Mouse (Mus musculus) mouse trophoblast stem cell (cell line): Measurements from ENCODE around the gene Gm10972.
"Not testable (repeated sequence)": the region's sequence is repeated elsewhere in the genome, so short reads cannot be mapped to it uniquely, and the experiment has no call there.

ENCODE experiments used
- in situ Hi-C, 2 experiments: fragments of 300-500 bp; cut with MseI, MboI; formaldehyde crosslinking; loops; 2 replicates in 1 of 2; 3 replicates in 1 of 2; pipeline ENCODE4 v1.15.1; 2025

The Gm10972 gene

DNA sequence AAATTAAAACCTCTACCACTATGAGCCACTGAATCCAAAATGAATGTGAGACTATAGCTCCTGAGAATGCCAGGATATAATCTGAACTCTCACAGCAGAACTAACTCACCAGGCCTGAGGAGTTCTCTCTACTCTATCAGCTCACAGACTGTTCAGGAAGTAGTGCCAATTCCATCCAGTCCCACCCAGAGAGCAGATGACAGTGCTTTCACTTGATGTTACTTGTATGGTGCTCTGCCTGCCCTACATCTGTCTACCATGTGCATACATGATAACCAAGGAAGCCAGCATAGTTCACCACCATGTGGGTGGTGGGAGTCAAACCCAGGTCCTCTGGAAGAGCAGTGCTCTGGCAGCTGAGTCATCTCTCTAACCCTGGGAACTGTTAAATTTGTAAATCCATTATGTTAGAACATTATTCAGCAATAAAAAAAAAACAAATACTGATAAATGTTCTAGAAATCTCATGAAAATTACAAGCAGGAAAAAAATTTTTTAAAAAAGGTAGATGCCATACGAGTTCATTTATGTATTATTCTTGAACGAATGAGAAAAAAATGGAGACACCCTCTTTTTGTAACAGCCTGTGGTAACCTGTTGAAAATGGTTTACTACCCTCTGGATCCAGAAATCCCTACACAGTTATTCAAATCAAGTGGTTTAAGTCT lies at the start of gene Gm10972:
Gm10972 (plus strand) TSS at position 618 of the 668 bp plus-strand sequence.
- in situ Hi-C loops, result not testable (repeated sequence)

DNA sequence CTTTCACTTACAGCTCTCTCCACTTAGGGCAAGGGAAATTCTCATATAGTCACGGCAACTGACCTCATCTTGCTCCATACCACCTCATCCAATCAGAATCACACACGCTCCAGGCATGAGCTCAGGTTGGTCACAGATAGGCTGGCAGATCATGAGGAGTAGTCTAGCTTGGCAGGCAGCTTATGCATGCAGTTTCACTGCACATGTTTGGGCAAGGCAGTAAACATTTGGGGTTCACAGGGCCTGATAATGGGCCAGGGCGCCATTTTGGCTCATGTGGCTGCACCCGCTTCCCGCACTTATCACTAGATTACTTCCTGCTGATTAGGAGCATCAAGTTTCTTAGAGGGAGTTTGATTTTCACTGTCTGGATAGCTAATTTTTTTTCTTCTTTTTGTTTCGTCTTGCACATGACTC lies 47.0 kb upstream of the Gm10972 start:
- in situ Hi-C loops, result no loop called here

- in situ Hi-C loops, result no loop called here
These were observed 45.6 kb upstream of the Gm10972 start for GRCm38 (mm10) chr3:94597224-94597779.

DNA sequence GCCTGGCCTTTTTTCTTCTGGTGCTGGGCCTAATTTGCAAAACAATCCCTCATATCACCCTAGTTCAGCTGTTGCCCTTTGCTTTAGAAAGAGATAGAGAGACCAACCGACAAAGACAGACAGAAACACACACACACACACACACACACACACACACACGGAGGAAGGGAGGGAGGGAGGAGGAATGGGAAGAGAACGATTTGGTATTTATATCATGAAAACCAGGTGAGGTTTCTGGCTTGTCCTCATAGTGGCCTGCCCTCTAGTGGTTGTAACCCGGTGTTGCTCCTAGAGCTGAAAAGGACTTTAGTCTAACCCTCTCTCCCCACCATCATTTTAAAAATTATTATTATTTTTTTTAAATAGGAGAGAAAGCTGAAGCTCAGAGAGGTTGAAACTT lies 41.0 kb upstream of the Gm10972 start:
- in situ Hi-C loops, result loop anchor here in 1 of 2 experiments (10.0 kb wide), 1 partner anchor 67 kb away; no protein-coding TSS in a partner anchor

DNA sequence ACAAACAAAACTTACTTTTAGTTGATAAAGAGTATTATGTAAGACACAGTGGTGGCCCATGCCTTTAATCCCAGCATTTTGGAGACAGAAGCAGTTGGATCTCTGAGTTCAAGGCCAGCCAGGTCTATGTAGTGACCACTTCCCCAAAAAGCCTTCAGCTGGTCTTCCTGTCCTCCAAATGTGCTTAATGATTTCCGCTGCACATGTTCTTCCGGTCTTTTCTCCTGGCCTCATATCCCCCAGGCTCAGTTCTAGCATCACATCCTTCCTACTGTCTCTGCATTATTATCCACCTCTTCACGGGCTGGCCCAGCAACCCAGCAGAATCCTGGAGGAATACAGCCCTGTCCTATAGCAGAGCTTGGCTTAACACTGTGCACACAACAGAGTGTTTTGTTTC lies 33.3 kb upstream of the Gm10972 start:
- in situ Hi-C loops, result loop anchor here in 1 of 2 experiments (10.0 kb wide), 1 partner anchor 75 kb away; no protein-coding TSS in a partner anchor

- in situ Hi-C loops, result no loop called here
These were observed 32.3 kb upstream of the Gm10972 start for GRCm38 (mm10) chr3:94610581-94610980.

DNA sequence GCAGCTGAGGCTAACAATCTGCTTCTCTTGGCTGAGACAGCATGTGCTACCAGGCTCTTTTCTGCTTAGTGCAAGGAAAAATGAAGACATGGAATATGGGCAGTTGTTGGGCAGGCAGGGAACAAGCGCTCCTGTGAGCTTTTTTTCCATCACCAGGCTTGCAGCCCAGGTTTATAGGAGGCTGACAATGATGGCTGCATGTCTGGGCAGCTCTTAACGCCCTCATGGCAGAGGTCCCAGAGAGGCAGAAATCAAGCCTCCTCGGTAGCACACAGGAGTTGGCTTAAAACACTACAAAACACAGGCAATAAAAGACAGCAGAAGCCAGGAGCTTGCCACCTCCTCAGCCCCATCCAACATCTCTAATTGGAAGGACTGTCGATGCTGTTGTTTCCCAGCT lies 31.6 kb upstream of the Gm10972 start:
- in situ Hi-C loops, result no loop called here

GRCm38 (mm10) chr3:94611834-94612233 lies 31.1 kb upstream of the Gm10972 start:
- in situ Hi-C loops, result no loop called here

DNA sequence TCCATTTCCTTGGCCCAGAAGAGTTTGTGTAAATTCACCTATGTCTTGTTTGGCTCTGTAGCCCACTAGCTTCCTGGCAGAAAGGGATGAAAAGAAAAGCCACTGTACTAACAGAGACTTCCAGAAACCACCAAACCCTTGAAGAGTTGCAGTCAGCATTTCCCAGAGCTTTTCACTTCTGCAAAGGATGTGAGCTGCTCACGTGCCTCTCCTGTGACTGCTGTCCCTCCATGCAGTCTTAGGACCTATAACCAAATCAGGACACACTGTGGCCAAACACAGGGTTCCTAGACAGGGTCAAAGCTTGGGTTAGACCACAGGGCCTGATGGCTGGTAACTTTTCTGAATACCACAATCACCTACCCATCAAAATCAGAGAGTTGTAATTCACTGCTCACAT lies 30.6 kb upstream of the Gm10972 start:
- in situ Hi-C loops, result no loop called here

GRCm38 (mm10) chr3:94613258-94613878 lies 29.5 kb upstream of the Gm10972 start:
- in situ Hi-C loops, result no loop called here

DNA sequence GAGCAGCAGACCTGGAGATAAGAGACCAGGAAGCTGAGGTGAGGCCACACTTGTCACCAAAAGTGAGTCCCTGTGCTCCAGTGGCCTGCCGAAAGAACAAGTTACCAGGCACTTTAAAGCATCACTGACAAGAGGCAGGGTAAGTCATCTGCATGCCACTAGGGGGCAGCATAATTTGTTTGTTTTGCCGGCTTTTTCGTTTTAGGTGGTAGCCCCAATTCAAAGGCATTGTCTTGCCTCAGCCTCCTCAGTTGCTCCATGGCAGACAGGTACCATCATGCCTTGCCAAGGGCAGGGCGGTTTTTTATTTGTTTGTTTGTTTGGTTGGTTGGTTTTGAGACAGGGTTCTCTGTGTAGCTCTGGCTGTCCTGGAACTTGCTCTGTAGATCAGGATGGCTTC lies 26.2 kb upstream of the Gm10972 start:
- in situ Hi-C loops, result no loop called here

DNA sequence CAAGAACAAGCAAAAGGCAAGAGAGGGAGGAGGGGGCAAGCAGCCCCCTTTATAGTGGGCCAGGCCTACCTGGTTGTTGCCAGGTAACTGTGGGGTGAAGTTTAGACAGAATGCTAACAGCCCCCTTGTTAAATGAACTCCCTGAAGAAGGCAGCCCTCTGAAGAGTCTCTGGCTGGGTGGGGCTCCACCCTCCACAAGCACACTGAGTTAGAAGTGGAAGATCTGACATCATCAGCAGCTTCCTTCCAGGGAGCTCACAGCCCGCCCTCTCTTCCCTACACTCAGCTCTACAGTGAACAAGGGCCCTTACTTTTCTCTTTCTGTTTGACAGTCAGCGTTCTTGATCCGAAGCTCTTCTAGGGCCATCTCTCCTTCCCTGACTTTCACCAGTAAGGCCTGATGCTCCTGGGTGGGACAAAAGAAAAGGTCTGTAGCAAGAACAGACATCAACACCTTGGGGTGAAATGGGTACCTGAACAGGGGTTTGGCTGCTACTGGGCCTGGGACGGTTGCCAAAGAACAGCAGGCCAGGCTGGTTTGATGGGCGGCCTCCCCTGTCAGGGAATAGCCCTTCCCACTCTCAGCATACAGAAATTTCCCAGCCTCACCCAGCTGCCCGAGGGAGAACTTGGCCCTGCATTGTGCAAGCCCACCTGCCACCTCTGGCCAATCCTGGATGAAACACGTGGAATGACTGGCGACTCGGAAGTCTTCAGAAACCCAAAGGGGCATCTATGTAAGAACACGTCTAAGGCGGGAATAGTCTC lies 21.0 kb upstream of the Gm10972 start:
- in situ Hi-C loops, result no loop called here

DNA sequence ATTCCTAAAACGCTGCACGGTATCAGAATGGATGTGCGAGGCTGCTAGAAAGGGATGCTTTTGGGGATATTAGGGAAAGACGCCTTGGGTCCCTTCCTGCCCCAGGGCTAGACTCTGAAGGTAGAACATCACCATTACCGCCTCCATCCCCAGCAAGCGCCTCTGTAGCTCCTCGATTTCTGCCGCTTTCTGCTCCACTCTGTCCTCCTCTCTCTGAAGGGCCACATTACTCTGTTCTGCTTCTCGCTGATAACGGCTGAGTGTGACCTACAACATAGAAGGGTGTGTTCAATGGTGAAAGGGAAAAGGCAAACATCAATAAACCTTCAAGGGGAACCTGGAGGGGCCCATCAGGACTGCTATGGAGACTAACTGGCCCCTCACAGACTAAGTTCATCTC lies 20.4 kb upstream of the Gm10972 start:
- in situ Hi-C loops, result no loop called here

- in situ Hi-C loops, result no loop called here
These were observed 18.6 kb upstream of the Gm10972 start for GRCm38 (mm10) chr3:94624281-94624680.

DNA sequence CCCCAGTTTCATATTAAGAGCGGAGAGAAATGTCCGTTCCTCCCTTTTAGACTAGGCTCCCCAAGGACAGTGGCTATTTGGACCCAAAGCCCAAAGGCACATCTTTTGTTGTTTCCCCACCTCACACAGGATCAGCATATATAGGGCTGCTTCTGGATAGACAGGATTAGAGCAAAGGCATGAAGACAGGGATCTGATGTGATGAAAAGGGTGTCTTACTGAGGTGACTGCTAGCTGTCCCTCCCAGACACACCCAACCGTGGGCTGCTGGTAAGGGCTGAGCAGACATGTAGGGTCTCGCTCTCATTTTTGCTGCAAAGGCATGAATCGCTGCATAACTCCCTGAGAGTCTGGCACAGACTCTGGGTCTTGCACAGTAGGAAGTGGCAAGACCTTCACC lies 14.2 kb upstream of the Gm10972 start:
- in situ Hi-C loops, result no loop called here

DNA sequence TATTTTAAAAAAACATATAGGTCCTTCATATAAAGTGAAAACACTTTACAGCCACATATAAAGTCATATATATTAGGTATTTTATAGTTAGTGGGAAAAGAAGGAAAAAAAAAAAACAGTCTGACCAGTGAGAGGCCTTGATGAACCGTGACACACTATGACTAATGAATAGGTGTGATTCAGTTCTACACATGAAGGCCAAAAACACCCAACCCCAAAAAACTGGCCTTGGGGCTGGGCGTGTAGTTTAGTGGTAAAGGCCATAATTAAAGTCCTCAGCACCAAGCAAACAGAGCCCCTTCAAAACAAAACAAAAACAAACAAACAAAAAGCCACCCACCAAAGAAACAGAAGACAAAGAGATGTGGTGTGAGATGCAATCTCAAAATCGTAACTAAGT lies 13.0 kb upstream of the Gm10972 start:
- in situ Hi-C loops, result loop anchor here in 1 of 2 experiments (5.0 kb wide), 1 partner anchor 87 kb away; no protein-coding TSS in a partner anchor

- in situ Hi-C loops, result no loop called here
These were observed 6.1 kb downstream of the Gm10972 start for GRCm38 (mm10) chr3:94648755-94649590.

GRCm38 (mm10) chr3:94650409-94650808 lies 7.5 kb downstream of the Gm10972 start:
- in situ Hi-C loops, result no loop called here

DNA sequence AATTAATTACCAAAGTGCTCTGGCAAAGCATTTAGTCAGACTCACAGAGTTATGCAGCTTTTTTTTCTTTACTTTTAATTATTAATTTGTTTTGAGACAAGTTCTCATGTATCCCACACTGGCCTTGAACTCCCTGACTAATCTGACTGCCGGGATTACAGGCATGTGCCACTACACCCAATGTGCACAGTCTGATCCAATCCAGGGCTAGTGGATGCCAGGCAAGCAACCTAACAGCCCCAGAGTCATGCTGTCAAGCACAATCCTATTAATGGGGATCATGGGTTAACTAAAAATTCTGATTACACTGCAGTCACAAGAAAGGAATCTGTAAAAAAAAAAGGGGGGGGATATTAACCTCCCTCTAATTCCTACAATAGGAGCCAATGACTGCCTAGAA lies 11.1 kb downstream of the Gm10972 start:
- in situ Hi-C loops, result not testable (repeated sequence)

DNA sequence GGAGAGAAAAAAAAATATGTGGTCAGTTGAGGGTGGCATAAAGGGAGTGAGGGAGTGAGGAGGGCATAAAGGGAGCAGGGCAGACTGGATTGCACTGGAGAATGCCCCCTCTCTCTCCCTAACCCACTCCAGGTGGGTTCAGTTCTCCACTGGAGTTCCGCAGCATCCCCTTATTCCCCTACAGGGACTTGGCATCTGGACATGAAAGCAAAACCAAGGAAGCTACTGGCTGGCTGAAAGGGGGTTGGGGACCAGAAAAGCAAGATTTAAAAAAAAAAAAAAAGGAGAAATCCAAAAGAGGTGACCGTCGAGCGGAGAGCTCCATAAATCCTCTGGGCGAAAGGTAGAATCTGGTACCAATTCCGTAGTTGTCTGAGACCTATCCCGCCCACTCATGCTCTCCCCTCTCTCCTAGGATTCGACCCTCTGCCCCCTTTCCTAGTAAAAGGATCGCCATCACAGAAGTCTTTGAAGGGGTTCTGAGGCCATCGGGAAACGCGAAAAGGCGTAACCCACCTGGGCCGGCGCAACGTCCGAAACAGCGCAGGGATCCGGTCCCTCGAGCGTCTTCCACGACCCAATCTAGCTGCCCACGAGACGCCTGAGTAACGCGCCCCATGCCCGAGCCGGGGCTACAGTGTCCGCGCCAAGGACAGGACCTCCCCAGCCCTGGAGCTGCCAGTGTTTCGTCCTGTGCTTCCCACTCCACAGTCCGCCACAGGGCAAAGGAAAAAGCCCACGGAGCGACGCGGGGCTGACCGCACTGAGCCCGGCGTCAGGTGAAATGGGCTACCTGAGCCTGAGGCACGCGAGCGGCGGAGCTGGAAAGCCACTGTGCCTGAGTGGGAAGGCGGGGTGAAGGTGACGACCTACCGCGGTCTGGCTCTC lies 15.2 kb downstream of the Gm10972 start:
- in situ Hi-C loops, result not testable (repeated sequence)
